ENCODE assay signal across 9 mouse cellular contexts in the genomic region with DNA sequence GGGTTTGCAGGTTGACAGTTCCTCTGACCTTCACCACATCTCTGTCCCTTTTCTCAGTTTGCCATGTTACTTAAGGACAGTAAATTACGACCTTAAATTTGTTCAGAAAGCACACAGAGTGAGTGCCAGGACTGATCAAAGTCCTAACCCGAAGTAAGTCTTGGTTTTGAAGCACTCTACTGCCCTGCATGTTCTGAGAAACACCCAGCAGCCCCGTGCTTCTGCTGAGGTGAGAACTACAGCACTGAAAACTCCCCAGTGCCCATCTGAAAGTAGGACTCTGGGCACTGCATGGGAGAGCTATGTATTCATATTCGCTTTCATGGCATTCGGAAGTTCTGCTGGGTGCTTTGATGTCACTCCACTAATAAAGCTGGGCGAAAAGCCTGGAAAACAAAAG. TPM values are rescaled to one million over a fixed set of nuclear protein-coding genes. Genes with fewer than 3 reads are reported as not detected.
A peak's percentile ranks its signal among the peaks of the same experiment; 100 is the strongest.
DNase-seq lines count a peak whose midpoint lies in the region; ATAC-seq and TF ChIP-seq lines count a peak whose summit lies in the region.
"Had no signal": no experiment of that assay in that cellular context is flagged by ENCODE, and none has a peak within 500 bp of the region (broad histone marks: within the 10 kb centered on the region; RNA-seq: fewer than 3 reads in every experiment).

No protein-coding gene starts in this region.

- peak overlapping the region; percentile 44 for H3K9ac ChIP-seq in heart, embryonic 13.5 days
- no peak overlapping the region for H3K9ac ChIP-seq in heart, embryonic 11.5 days (ENCODE audit: low read depth, low read length)
- H3K9ac ChIP-seq in hindbrain, embryonic 16.5 days (ENCODE audit: low read depth, low read length) = no peak overlapping the region
- H3K9ac ChIP-seq in limb, embryonic 14.5 days (ENCODE audit: low read depth, low read length, severe bottlenecking) = peak overlapping the region; percentile 38; the same call in 1 of the 2 replicates

- no peak for TF ChIP-seq POLR2A in limb, embryonic 14.5 days (IDR thresholded peaks at IDR 0.05; ENCODE audit: borderline replicate concordance, extremely low read depth, insufficient read depth, insufficient read length)

- WGBS in heart, embryonic 13.5 days = 44% methylated on average over 6 of the region's 6 CpGs
- WGBS in heart, embryonic 11.5 days (ENCODE audit: insufficient replicate concordance) = 38% methylated on average over 6 of the region's 6 CpGs
- WGBS in embryonic facial prominence, embryonic 10.5 days = 53% methylated on average over 6 of the region's 6 CpGs
- 59% methylated on average over 6 of the region's 6 CpGs for WGBS in hindbrain, embryonic 16.5 days
- WGBS in limb, embryonic 14.5 days = 27% methylated on average over 6 of the region's 6 CpGs

- no peaks in the 10 kb centered on the region for H3K9me3 ChIP-seq in heart, embryonic 13.5 days
- H3K9me3 ChIP-seq in heart, embryonic 11.5 days (replicated peaks; ENCODE audit: control insufficient read depth, low read length) = no peaks in the 10 kb centered on the region
- H3K9me3 ChIP-seq in embryonic facial prominence, embryonic 10.5 days = no peaks in the 10 kb centered on the region
- no peaks in the 10 kb centered on the region for H3K9me3 ChIP-seq in hindbrain, embryonic 16.5 days (ENCODE audit: control insufficient read depth, low read length)
- no peaks in the 10 kb centered on the region for H3K9me3 ChIP-seq in limb, embryonic 14.5 days (ENCODE audit: control insufficient read depth, low read length)

- H3K4me2 ChIP-seq in heart, embryonic 13.5 days = peak overlapping the region; percentile 46
- H3K4me2 ChIP-seq in heart, embryonic 11.5 days = no peak overlapping the region
- peak overlapping the region; percentile 21 for H3K4me2 ChIP-seq in hindbrain, embryonic 16.5 days (ENCODE audit: low read length)
- peak overlapping the region; percentile 71 for H3K4me2 ChIP-seq in limb, embryonic 14.5 days (replicated peaks; ENCODE audit: low read depth, low read length, severe bottlenecking)

- no peak for ATAC-seq in heart, embryonic 13.5 days (ENCODE audit: extremely low read depth, insufficient number of reproducible peaks, low FRiP score, low TSS enrichment)
- no peak for ATAC-seq in heart, embryonic 11.5 days (replicated peaks; ENCODE audit: insufficient number of reproducible peaks, low FRiP score, low TSS enrichment)
- ATAC-seq in hindbrain, embryonic 16.5 days = no peak
- no peak for ATAC-seq in limb, embryonic 14.5 days (ENCODE audit: low FRiP score, low read depth)
- ATAC-seq in CD4-positive, CD25-positive, alpha-beta regulatory T cell, adult 4 months = no peak

- no peak overlapping the region for H3K4me3 ChIP-seq in heart, embryonic 13.5 days
- no peak overlapping the region for H3K4me3 ChIP-seq in heart, embryonic 11.5 days (ENCODE audit: low read depth, low read length)
- peak overlapping the region; percentile 98; the same call in 1 of the 2 replicates for H3K4me3 ChIP-seq in embryonic facial prominence, embryonic 10.5 days
- peak overlapping the region; percentile 17; the same call in 1 of the 2 replicates for H3K4me3 ChIP-seq in hindbrain, embryonic 16.5 days (ENCODE audit: low read length)
- H3K4me3 ChIP-seq in limb, embryonic 14.5 days (replicated peaks; ENCODE audit: low read length) = peak overlapping the region; percentile 96

- no peak overlapping the region for H3K27ac ChIP-seq in heart, embryonic 13.5 days (replicated peaks)
- no peak overlapping the region for H3K27ac ChIP-seq in heart, embryonic 11.5 days (ENCODE audit: low read depth, low read length)
- H3K27ac ChIP-seq in embryonic facial prominence, embryonic 10.5 days (replicated peaks) = no peak overlapping the region
- no peak overlapping the region for H3K27ac ChIP-seq in hindbrain, embryonic 16.5 days (ENCODE audit: low read depth, low read length)
- H3K27ac ChIP-seq in limb, embryonic 14.5 days (replicated peaks; ENCODE audit: low read depth, low read length) = no peak overlapping the region

- no peaks in the 10 kb centered on the region for H3K36me3 ChIP-seq in heart, embryonic 13.5 days
- no peaks in the 10 kb centered on the region for H3K36me3 ChIP-seq in heart, embryonic 11.5 days (ENCODE audit: control insufficient read depth, insufficient read depth, low read length)
- peaks cover 6% of the 10 kb centered on the region for H3K36me3 ChIP-seq in embryonic facial prominence, embryonic 10.5 days (replicated peaks)
- no peaks in the 10 kb centered on the region for H3K36me3 ChIP-seq in hindbrain, embryonic 16.5 days (ENCODE audit: control insufficient read depth, insufficient read depth, low read length)
- no peaks in the 10 kb centered on the region for H3K36me3 ChIP-seq in limb, embryonic 14.5 days (ENCODE audit: control insufficient read depth, insufficient read depth, low read length)

- H3K4me1 ChIP-seq in heart, embryonic 13.5 days = peaks cover 59% of the 10 kb centered on the region
- peaks cover 35% of the 10 kb centered on the region for H3K4me1 ChIP-seq in heart, embryonic 11.5 days (ENCODE audit: control insufficient read depth, insufficient read depth, low read length)
- peaks cover 59% of the 10 kb centered on the region for H3K4me1 ChIP-seq in embryonic facial prominence, embryonic 10.5 days
- no peaks in the 10 kb centered on the region; the same call in 1 of the 2 replicates for H3K4me1 ChIP-seq in hindbrain, embryonic 16.5 days (ENCODE audit: control insufficient read depth, insufficient read depth, low read depth, low read length)
- H3K4me1 ChIP-seq in limb, embryonic 14.5 days (ENCODE audit: control insufficient read depth, insufficient read depth, low read length) = peaks cover 36% of the 10 kb centered on the region

- DNase-seq in embryonic facial prominence, embryonic 10.5 days (ENCODE audit: low spot score) = no peak
- DNase-seq in limb, embryonic 14.5 days (ENCODE audit: low spot score) = no peak
- no peak for DNase-seq in urinary bladder, postnatal 10 days (ENCODE audit: low spot score)
- no peak for DNase-seq in natural killer cell, adult 2 months (ENCODE audit: low spot score in 2 of 2)
- DNase-seq: retina, postnatal 1 day had no signal

- H3K27me3 ChIP-seq in heart, embryonic 13.5 days (replicated peaks) = no peaks in the 10 kb centered on the region
- H3K27me3 ChIP-seq in heart, embryonic 11.5 days (ENCODE audit: control insufficient read depth, insufficient read depth, low read length) = no peaks in the 10 kb centered on the region
- H3K27me3 ChIP-seq in embryonic facial prominence, embryonic 10.5 days (replicated peaks; ENCODE audit: low read depth, poor library complexity, severe bottlenecking) = no peaks in the 10 kb centered on the region
- H3K27me3 ChIP-seq in hindbrain, embryonic 16.5 days (replicated peaks; ENCODE audit: control insufficient read depth, insufficient read depth, low read length) = no peaks in the 10 kb centered on the region
- no peaks in the 10 kb centered on the region for H3K27me3 ChIP-seq in limb, embryonic 14.5 days (ENCODE audit: control insufficient read depth, insufficient read depth, low read length)

RNA-seq across cellular contexts. Expression of gene Adgrl2, which starts 6.0 kb away (rescaled TPM):
- polyA plus RNA-seq in heart, embryonic 13.5 days (2015; fragmentation: Nextera tagmentation; extraction: Ambion mirVana) = 32.6 and 34.4 TPM in 2 replicates
- polyA plus RNA-seq in heart, embryonic 11.5 days (2014; fragmentation: Nextera tagmentation; extraction: Ambion mirVana) = 37.3 and 38.7 TPM in 2 replicates
- 74.0 and 77.6 TPM in 2 replicates for polyA plus RNA-seq in embryonic facial prominence, embryonic 10.5 days (2016; fragmentation: Nextera tagmentation; extraction: Ambion mirVana)
- 114 and 121 TPM in 2 replicates for polyA plus RNA-seq in hindbrain, embryonic 16.5 days (2015; fragmentation: Nextera tagmentation; extraction: Ambion mirVana)
- polyA plus RNA-seq in limb, embryonic 14.5 days (2012; rRNA removed) = 147 and 174 TPM in 2 replicates
- polyA plus RNA-seq in limb, embryonic 14.5 days (2014; fragmentation: Nextera tagmentation; extraction: Ambion mirVana) = 119 and 141 TPM in 2 replicates
- not detected for polyA plus RNA-seq in CD4-positive, CD25-positive, alpha-beta regulatory T cell, adult 4 months (2017; shearing (Covaris generic))

Comparison
In these comparisons a context has a peak if more than half of its experiments do, and no peak if none do; other contexts are left out.
1. H3K9ac ChIP-seq: peak in heart, embryonic 13.5 days (single experiment) and limb, embryonic 14.5 days (single experiment); none in heart, embryonic 11.5 days (single experiment) and hindbrain, embryonic 16.5 days (single experiment).
2. H3K4me3 ChIP-seq: peak in embryonic facial prominence, embryonic 10.5 days (single experiment), hindbrain, embryonic 16.5 days (single experiment) and limb, embryonic 14.5 days (single experiment); none in heart, embryonic 13.5 days (single experiment) and heart, embryonic 11.5 days (single experiment).
3. RNA of gene Adgrl2, which starts 6.0 kb away (polyA plus RNA-seq): 119 to 174 TPM in limb, embryonic 14.5 days, 114 to 121 TPM in hindbrain, embryonic 16.5 days, 74.0 to 77.6 TPM in embryonic facial prominence, embryonic 10.5 days, 37.3 to 38.7 TPM in heart, embryonic 11.5 days and 32.6 to 34.4 TPM in heart, embryonic 13.5 days; not detected in CD4-positive, CD25-positive, alpha-beta regulatory T cell, adult 4 months; every median in the first group is over 10 times any median in the second.